26 mouse cellular contexts compared by ENCODE assay signal in the genomic region with DNA sequence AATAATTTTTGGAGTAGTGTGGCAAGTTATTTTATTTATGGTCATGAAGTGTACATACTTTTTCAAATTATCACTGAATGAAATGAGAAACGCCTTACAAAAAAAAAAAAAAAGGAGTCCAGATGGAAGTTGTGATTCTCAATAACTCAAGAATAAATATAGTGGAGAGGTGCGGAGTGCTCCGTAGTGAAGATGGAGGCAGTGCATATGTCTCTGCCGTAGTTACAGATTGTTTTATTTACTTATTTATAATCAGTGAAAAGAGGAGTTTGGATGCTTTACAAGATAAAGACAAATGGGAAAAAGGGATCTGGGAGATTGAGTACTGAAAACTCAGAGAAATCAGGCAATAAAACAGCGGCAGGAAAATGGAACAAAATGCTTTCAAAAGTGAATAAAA.
"Had no signal": no experiment of that assay in that cellular context is flagged by ENCODE, and none has a peak within 500 bp of the region (broad histone marks: within the 10 kb centered on the region; RNA-seq: fewer than 3 reads in every experiment).

No protein-coding gene starts in this region.

- H3K4me3 ChIP-seq: embryonic facial prominence, embryonic 10.5 days; embryonic facial prominence, embryonic 12.5 days; embryonic facial prominence, embryonic 13.5 days; embryonic facial prominence, embryonic 15.5 days; erythroblast, embryonic 14.5 days; forebrain, embryonic 15.5 days; gastrocnemius, adult 2 months; heart, adult 2 months; heart, embryonic 10.5 days; heart, embryonic 12.5 days had no signal

- ATAC-seq: forebrain, embryonic 15.5 days had no signal

- DNase-seq: cerebellum, adult 2 months; cerebellum, adult 8-10 months; cerebellum, adult 9-10 months; cerebellum, adult 9-11 months; cerebellum, postnatal 10 days; cerebellum, postnatal 14 days; cerebellum, postnatal 25 days; cerebellum, postnatal 36 days; embryo, embryonic 11 days; gastrocnemius, adult 2 months; gastrocnemius, postnatal 10 days; gastrocnemius, postnatal 14 days; gastrocnemius, postnatal 25 days; gastrocnemius, postnatal 36 days; heart, adult 11 months; heart, adult 18-20 months; heart, adult 2 months had no signal

- H3K27ac ChIP-seq: embryonic facial prominence, embryonic 10.5 days; embryonic facial prominence, embryonic 12.5 days; embryonic facial prominence, embryonic 13.5 days; embryonic facial prominence, embryonic 15.5 days; forebrain, embryonic 15.5 days; gastrocnemius, adult 2 months; heart, adult 2 months; heart, embryonic 10.5 days had no signal

- H3K4me2 ChIP-seq: embryonic facial prominence, embryonic 12.5 days; embryonic facial prominence, embryonic 13.5 days; embryonic facial prominence, embryonic 15.5 days; forebrain, embryonic 15.5 days; heart, embryonic 11.5 days; heart, embryonic 12.5 days had no signal

- H3K4me1 ChIP-seq: embryonic facial prominence, embryonic 12.5 days; heart, embryonic 10.5 days; heart, embryonic 12.5 days had no signal

- H3K27me3 ChIP-seq: embryonic facial prominence, embryonic 12.5 days; embryonic facial prominence, embryonic 13.5 days; embryonic facial prominence, embryonic 15.5 days; forebrain, embryonic 15.5 days; heart, embryonic 12.5 days had no signal

- H3K9ac ChIP-seq: embryonic facial prominence, embryonic 12.5 days; embryonic facial prominence, embryonic 13.5 days; embryonic facial prominence, embryonic 15.5 days; forebrain, embryonic 15.5 days; heart, embryonic 12.5 days had no signal

- H3K36me3 ChIP-seq: embryonic facial prominence, embryonic 10.5 days; embryonic facial prominence, embryonic 12.5 days; embryonic facial prominence, embryonic 13.5 days; embryonic facial prominence, embryonic 15.5 days; forebrain, embryonic 15.5 days; heart, embryonic 10.5 days; heart, embryonic 12.5 days had no signal

- H3K9me3 ChIP-seq: embryonic facial prominence, embryonic 10.5 days; embryonic facial prominence, embryonic 12.5 days; embryonic facial prominence, embryonic 13.5 days; embryonic facial prominence, embryonic 15.5 days; forebrain, embryonic 15.5 days; heart, embryonic 10.5 days; heart, embryonic 12.5 days had no signal
